ENCODE assay signal across 9 mouse cellular contexts in the genomic region with DNA sequence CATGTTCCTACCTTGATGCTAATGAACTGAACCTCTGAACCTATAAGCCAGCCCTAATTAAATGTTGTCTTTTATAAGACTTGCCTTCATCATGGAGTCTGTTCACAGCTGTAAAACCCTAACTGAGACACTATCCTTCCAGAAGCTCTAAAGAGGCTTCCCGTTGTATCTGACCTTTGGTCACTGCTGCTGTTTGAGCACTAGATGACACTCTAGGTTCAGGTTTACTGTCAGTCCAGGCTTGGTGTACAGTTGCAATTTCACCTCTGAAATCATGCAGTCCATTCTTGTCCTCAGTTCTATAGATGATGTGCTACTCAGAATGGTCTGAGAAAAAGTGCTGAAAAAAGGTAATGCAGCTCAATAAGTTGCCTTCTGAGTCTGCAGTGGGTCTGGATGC.
DNase-seq lines count a peak whose midpoint lies in the region; ATAC-seq and TF ChIP-seq lines count a peak whose summit lies in the region.
"Had no signal": no experiment of that assay in that cellular context is flagged by ENCODE, and none has a peak within 500 bp of the region (broad histone marks: within the 10 kb centered on the region; RNA-seq: fewer than 3 reads in every experiment).

No protein-coding gene starts in this region.

- no peak overlapping the region for H3K27ac ChIP-seq in kidney, adult 2 months (ENCODE audit: insufficient read depth, low read depth, low read length)

- peak; percentile 85 for ATAC-seq in megakaryocyte progenitor cell, adult 5-6 weeks (replicated peaks; ENCODE audit: poor library complexity)

- no peak for TF ChIP-seq POLR2A in kidney, adult 2 months (IDR thresholded peaks at IDR 0.05; ENCODE audit: low read depth, low read length)

- H3K4me1 ChIP-seq in kidney, adult 2 months (ENCODE audit: control insufficient read depth, insufficient read depth, low read length) = peaks cover 15% of the 10 kb centered on the region; the same call in 1 of the 2 replicates

- no peak overlapping the region for H3K4me3 ChIP-seq in kidney, adult 2 months (ENCODE audit: insufficient read depth, low read depth, low read length)
- H3K4me3 ChIP-seq: megakaryocyte, embryonic 14.5 days had no signal

- WGBS in kidney, adult 2 months = 23% methylated on average over 1 of the region's 1 CpGs

- peak; percentile 71 for DNase-seq in kidney, adult 2 months
- no peak for DNase-seq in kidney, postnatal 4 days
- peak; percentile 4 for DNase-seq in ES-CJ7 (ENCODE audit: low read depth, low spot score)
- DNase-seq in heart, postnatal 4 days = peak; percentile 33
- no peak for DNase-seq in yolk sac, embryonic 10.5 days (ENCODE audit: low spot score)
- DNase-seq in cerebellum, postnatal 4 days (ENCODE audit: low spot score in 2 of 2) = no peak
- no peak for DNase-seq in adrenal gland, postnatal 10 days

- peak; percentile 53 for TF ChIP-seq CTCF in kidney, adult 2 months (conservative IDR thresholded peaks at IDR 0.05; ENCODE audit: insufficient read depth, insufficient read length, low read depth, low read length)

- H3K36me3 ChIP-seq in kidney, adult 2 months (ENCODE audit: control insufficient read depth, insufficient read depth, low read length) = no peaks in the 10 kb centered on the region

- no peaks in the 10 kb centered on the region for H3K27me3 ChIP-seq in kidney, adult 2 months (replicated peaks; ENCODE audit: control insufficient read depth, insufficient read depth, low read length)
- H3K27me3 ChIP-seq: megakaryocyte, embryonic 14.5 days had no signal

Comparison
In these comparisons a context has a peak if more than half of its experiments do, and no peak if none do; other contexts are left out.
1. DNase-seq: peak in kidney, adult 2 months (single experiment), ES-CJ7 (single experiment) and heart, postnatal 4 days (single experiment); none in kidney, postnatal 4 days (0 of 2), yolk sac, embryonic 10.5 days (single experiment), cerebellum, postnatal 4 days (0 of 2) and adrenal gland, postnatal 10 days (single experiment).